Mouse (Mus musculus) olfactory bulb, adult 2 months (tissue): ENCODE measurements at regions not wholly inside any gene's neighbourhood (a gene's known extent, or its start where the extent isn't known, plus 50 kb on each side); places are given as distances from the start of the nearest gene placed in this dataset.

Experiments used
- H3K27ac ChIP-seq: fragments of 200-500 bp; 2 replicates; pipeline ENCODE4 v1.5.1; 2012; ENCODE audit warnings: low read depth, low read length; ENCODE audit not compliant: insufficient read depth
- H3K4me1 ChIP-seq: fragments of 200-500 bp; 2 replicates; pipeline ENCODE4 v1.6.1; 2012; ENCODE audit warnings: low read length; ENCODE audit not compliant: control insufficient read depth, insufficient read depth
- H3K4me3 ChIP-seq: fragments of 200-500 bp; 2 replicates; pipeline ENCODE4 v1.5.1; 2012; ENCODE audit warnings: mild to moderate bottlenecking, low read depth, low read length, moderate library complexity; ENCODE audit not compliant: insufficient read depth
- CTCF ChIP-seq: fragments of 200-500 bp; IDR thresholded peaks from 2 replicates; pipeline ENCODE4 v1.5.1; 2012; ENCODE audit warnings: low read depth, mild to moderate bottlenecking, low read length, moderate library complexity; ENCODE audit not compliant: insufficient read depth
- POLR2A ChIP-seq: fragments of 200-500 bp; IDR thresholded peaks from 2 replicates; pipeline ENCODE4 v1.6.1; 2012; ENCODE audit warnings: mild to moderate bottlenecking, low read depth, low read length, moderate library complexity; ENCODE audit not compliant: insufficient read depth
- WGBS: fragments of 180-500 bp; shearing (Covaris S2); methylation state at CpG from one replicate; pipeline ENCODE4 v1.1.7; 2018; 5-methylcytosine and 5-hydroxymethylcytosine counted together

DNA sequence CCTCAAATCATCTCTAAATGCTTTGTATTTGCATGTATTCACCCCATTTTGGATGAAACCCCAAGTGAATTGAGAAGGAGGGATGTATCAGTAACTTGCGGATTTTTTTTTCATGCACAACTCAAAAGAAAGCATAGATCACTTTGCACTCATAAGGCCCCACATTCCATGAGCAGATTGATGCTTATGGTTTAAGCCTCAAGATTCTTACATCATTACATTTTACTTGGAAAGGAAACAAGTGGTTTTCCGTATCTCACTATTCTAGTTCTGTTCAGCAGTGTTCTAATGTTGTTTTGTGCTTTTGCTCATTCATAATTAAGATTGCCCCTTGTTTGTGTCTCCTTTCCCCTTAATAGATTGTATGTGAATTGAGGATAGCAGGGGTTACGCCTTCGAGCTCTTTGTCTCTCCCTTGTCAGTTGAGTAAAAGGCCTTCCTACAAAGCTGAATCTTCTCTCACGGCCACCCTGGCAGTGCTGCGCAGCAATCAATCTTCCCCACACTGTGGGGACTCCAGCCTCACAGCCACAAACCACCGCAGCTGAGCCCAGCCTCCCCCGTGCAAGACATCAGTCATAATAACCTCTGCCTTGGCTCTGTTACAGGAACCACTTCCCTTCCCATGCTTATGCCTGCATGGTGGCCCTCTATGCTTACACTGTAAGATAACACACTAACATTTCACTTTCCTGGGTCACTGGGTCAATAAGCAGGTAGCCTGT lies 284.5 kb downstream of the Cenpc1 start:
- no peak overlapping the region for H3K4me3 ChIP-seq
- no peak overlapping the region for H3K27ac ChIP-seq
- TF ChIP-seq POLR2A (no peak), CTCF (no peak)
- no peaks in the 10 kb centered on the region for H3K4me1 ChIP-seq
- WGBS: 53% methylated on average over 8 of the region's 8 CpGs

DNA sequence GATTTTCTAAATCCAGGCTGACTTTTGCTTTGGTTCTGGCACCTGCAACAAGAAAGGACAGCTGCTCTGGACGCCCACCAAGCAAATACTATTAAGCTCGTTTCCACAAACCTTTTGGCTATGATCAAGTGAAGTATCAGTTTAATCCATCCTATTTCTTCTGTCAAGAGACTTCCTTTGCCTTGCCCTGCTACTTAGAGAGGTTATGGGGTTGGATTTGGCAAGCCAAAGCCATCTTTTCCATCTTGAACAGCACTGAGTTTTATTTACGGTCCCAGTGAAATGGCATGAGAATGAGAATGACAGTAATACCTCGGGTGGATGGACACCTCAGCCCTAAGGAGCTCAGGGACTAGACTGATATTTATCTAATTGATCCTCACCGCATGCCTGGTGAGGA lies 285.4 kb downstream of the Cenpc1 start:
- no peak overlapping the region for H3K27ac ChIP-seq
- TF ChIP-seq POLR2A (no peak), CTCF (no peak)
- H3K4me1 ChIP-seq: no peaks in the 10 kb centered on the region
- no peak overlapping the region for H3K4me3 ChIP-seq
- 56% methylated on average over 5 of the region's 5 CpGs for WGBS

- H3K27ac ChIP-seq: no peak overlapping the region
- no peak for TF ChIP-seq CTCF
- no peak for TF ChIP-seq POLR2A
- no peak overlapping the region for H3K4me3 ChIP-seq
- no peaks in the 10 kb centered on the region for H3K4me1 ChIP-seq
- WGBS: 84% methylated on average over 4 of the region's 4 CpGs
Measured at GRCm38 (mm10) chr5:85779205-85779604, 286.2 kb downstream of the Cenpc1 start.

GRCm38 (mm10) chr5:85772660-85773059 lies 292.7 kb downstream of the Cenpc1 start:
- no peaks in the 10 kb centered on the region for H3K4me1 ChIP-seq
- 71% methylated on average over 4 of the region's 4 CpGs for WGBS
- H3K27ac ChIP-seq: no peak overlapping the region
- TF ChIP-seq CTCF: no peak
- TF ChIP-seq POLR2A: no peak
- H3K4me3 ChIP-seq: no peak overlapping the region

DNA sequence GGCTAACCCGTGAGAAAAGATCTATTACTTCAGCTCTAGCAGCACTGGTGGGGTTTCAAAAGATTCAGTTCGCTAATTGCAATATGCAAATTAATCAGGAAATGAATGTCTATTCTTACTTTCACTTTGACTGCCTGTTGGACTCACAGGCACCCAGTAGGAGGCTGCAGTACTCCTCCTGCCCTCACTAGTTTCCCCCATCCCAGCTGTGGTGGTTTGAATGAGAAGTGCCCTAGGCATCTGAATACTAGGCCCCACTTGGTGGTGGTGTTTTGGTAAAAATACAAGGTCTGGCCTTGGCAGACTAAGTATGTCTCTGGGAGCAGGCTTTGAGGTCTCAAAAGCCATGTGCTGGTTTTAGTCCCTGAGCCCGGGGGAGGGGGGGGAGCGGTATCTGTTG lies 293.3 kb downstream of the Cenpc1 start:
- Histone ChIP-seq H3K27ac (no peak overlapping the region), H3K4me3 (no peak overlapping the region), H3K4me1 (no peaks in the 10 kb centered on the region)
- TF ChIP-seq POLR2A: no peak
- no peak for TF ChIP-seq CTCF
- 49% methylated on average over 4 of the region's 4 CpGs for WGBS

DNA sequence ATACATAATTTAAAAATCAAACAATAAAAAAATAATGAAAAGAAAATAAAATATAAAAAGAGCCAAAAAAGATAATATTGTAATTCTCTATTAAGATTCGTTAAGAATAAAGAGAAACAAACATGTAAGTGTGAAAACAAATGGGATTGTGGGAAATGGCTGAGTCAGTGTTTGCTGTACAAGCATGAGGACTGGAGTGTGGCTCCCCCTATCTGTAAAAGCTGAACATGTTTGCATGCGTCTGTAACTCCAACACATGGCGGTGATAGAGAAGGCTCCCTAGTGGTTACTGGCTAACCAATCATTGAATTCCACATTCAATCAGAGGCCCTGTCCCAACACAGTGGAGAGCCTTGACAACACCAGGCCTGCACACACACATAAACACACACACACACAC lies 298.2 kb downstream of the Cenpc1 start:
- H3K4me1 ChIP-seq: no peaks in the 10 kb centered on the region
- H3K27ac ChIP-seq: no peak overlapping the region
- no peak for TF ChIP-seq CTCF
- TF ChIP-seq POLR2A: no peak
- H3K4me3 ChIP-seq: no peak overlapping the region
- 92% methylated on average over 3 of the region's 3 CpGs for WGBS

- Histone ChIP-seq H3K27ac (no peak overlapping the region), H3K4me3 (no peak overlapping the region), H3K4me1 (peaks cover 3% of the 10 kb centered on the region; the same call in 1 of the 2 replicates)
- WGBS: 95% methylated on average over 8 of the region's 8 CpGs
- TF ChIP-seq POLR2A (no peak), CTCF (no peak)
Measured at GRCm38 (mm10) chr5:85756716-85757115, 308.7 kb downstream of the Cenpc1 start.

GRCm38 (mm10) chr5:85754227-85754626 lies 311.2 kb downstream of the Cenpc1 start:
- 63% methylated on average over 12 of the region's 12 CpGs for WGBS
- TF ChIP-seq POLR2A (no peak), CTCF (no peak)
- no peak overlapping the region for H3K4me3 ChIP-seq
- H3K27ac ChIP-seq: no peak overlapping the region
- H3K4me1 ChIP-seq: peaks cover 3% of the 10 kb centered on the region; the same call in 1 of the 2 replicates

- WGBS: 84% methylated on average over 3 of the region's 3 CpGs
- no peak overlapping the region for H3K27ac ChIP-seq
- H3K4me3 ChIP-seq: no peak overlapping the region
- TF ChIP-seq POLR2A (no peak), CTCF (no peak)
- H3K4me1 ChIP-seq: peaks cover 3% of the 10 kb centered on the region; the same call in 1 of the 2 replicates
Measured at GRCm38 (mm10) chr5:85753109-85753508, 312.3 kb downstream of the Cenpc1 start.
